Mouse (Mus musculus) ES-Bruce4 (cell line): ENCODE data around the gene Ipo5.

Experiments used
- CTCF ChIP-seq: IDR thresholded peaks from one replicate; pipeline ENCODE4 v1.8.1; 2011; ENCODE audit warnings: low read depth, low read length
- EP300 ChIP-seq: IDR thresholded peaks from 2 replicates; pipeline ENCODE4 v1.6.1; 2011; ENCODE audit warnings: low read depth, low read length; ENCODE audit not compliant: insufficient read depth
- POLR2A ChIP-seq: IDR thresholded peaks from one replicate; pipeline ENCODE4 v1.8.1; 2011; ENCODE audit warnings: low read length; ENCODE audit not compliant: insufficient read depth

DNA sequence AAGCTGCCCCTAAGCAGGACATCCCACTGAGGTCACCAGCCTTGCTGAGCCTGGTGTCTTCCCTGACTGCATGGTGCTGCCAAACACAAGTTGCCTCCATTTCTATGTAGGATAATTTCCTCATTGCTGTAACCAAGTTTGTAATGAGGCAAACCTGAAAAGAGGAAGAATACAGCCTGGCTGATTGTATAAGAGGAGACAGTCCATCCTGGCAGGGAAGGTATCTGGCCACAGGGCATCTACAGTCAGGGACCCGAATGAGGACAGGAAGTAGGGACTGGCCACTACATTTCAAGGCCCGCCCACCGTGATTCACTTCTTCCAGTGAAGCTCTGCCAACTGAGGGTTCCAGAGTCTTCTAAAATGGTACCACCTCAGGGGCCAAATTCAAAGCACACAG lies 47.8 kb upstream of the Ipo5 start:
- TF ChIP-seq CTCF: no peak
- no peak for TF ChIP-seq POLR2A
- no peak for TF ChIP-seq EP300
